Mouse (Mus musculus): ENCODE results near the gene Letmd1.

- TF ChIP-seq GATA1 (IDR thresholded peaks at IDR 0.05; ENCODE audit: borderline replicate concordance, low read length) (no peak), FLI1 (IDR thresholded peaks at IDR 0.05; ENCODE audit: low read length) (no peak)
Observed at GRCm38 (mm10) chr15:100525405-100525804, 56.6 kb downstream of the Letmd1 start.

Measured in megakaryocyte, embryonic 14.5 days (primary cell).